Mouse (Mus musculus): ENCODE data around the gene Cxcr2.

GRCm38 (mm10) chr1:74205881-74206280, 52.1 kb downstream of the Cxcr2 start:
- TF ChIP-seq EP300 (IDR thresholded peaks at IDR 0.05; ENCODE audit: insufficient read depth, low read depth, low read length) (0 out of 2 replicates have a peak, but pooled peaks have one; percentile 7), CTCF (IDR thresholded peaks at IDR 0.05) (no peak; the same call in none of the 2 replicates), POLR2A (IDR thresholded peaks at IDR 0.05; ENCODE audit: insufficient read depth, low read depth, low read length) (no peak)

Data from heart, adult 2 months (tissue).